Mouse (Mus musculus) mesoderm, embryonic 11.5 days (tissue): ENCODE measurements around the gene Kcna2.
A peak's percentile ranks its signal among the peaks of the same experiment; 100 is the strongest.

Experiments used
- DNase-seq: peaks from one replicate; pipeline ENCODE4 v3.0.0-alpha.2; 2012; ENCODE audit warnings: low read depth, low spot score

Gene Kcna2

GRCm38 (mm10) chr3:107101787-107102651, 1.1 kb downstream of the Kcna2 start:
- DNase-seq = peak; percentile 55

- DNase-seq = no peak
Observed at GRCm38 (mm10) chr3:107103041-107103440, 2.1 kb downstream of the Kcna2 start.

GRCm38 (mm10) chr3:107103462-107103861, 2.5 kb downstream of the Kcna2 start:
- no peak for DNase-seq

- DNase-seq = no peak
Observed at GRCm38 (mm10) chr3:107105986-107106385, 5.0 kb downstream of the Kcna2 start.

GRCm38 (mm10) chr3:107112498-107112897, 11.6 kb downstream of the Kcna2 start:
- no peak for DNase-seq

- DNase-seq = no peak
Observed at GRCm38 (mm10) chr3:107112932-107113659, 12.2 kb downstream of the Kcna2 start.

GRCm38 (mm10) chr3:107113771-107114737, 13.1 kb downstream of the Kcna2 start:
- DNase-seq = no peak

GRCm38 (mm10) chr3:107114941-107115340, 14.0 kb downstream of the Kcna2 start:
- no peak for DNase-seq

GRCm38 (mm10) chr3:107115746-107116145, 14.8 kb downstream of the Kcna2 start:
- DNase-seq = no peak

GRCm38 (mm10) chr3:107119864-107120564, 19.1 kb downstream of the Kcna2 start:
- no peak for DNase-seq

- DNase-seq = no peak
Observed at GRCm38 (mm10) chr3:107122306-107122705, 21.4 kb downstream of the Kcna2 start.

GRCm38 (mm10) chr3:107127667-107128066, 26.7 kb downstream of the Kcna2 start:
- DNase-seq = no peak

- DNase-seq = no peak
Observed at GRCm38 (mm10) chr3:107128421-107128820, 27.5 kb downstream of the Kcna2 start.

GRCm38 (mm10) chr3:107129251-107129650, 28.3 kb downstream of the Kcna2 start:
- no peak for DNase-seq

GRCm38 (mm10) chr3:107130661-107131326, 29.8 kb downstream of the Kcna2 start:
- DNase-seq = no peak

GRCm38 (mm10) chr3:107131846-107132245, 30.9 kb downstream of the Kcna2 start:
- no peak for DNase-seq

- no peak for DNase-seq
Observed at GRCm38 (mm10) chr3:107132651-107133050, 31.7 kb downstream of the Kcna2 start.

- no peak for DNase-seq
Observed at GRCm38 (mm10) chr3:107134457-107134856, 33.5 kb downstream of the Kcna2 start.

GRCm38 (mm10) chr3:107147126-107147525, 46.2 kb downstream of the Kcna2 start:
- no peak for DNase-seq

- no peak for DNase-seq
Observed at GRCm38 (mm10) chr3:107149006-107149405, 48.1 kb downstream of the Kcna2 start.
